Mouse (Mus musculus) kidney, adult 18-20 months (tissue): ENCODE results near the gene Ltc4s.

Experiments used
- DNase-seq: peaks from one replicate; pipeline ENCODE4 v3.0.0; 2021

Ltc4s gene

DNA sequence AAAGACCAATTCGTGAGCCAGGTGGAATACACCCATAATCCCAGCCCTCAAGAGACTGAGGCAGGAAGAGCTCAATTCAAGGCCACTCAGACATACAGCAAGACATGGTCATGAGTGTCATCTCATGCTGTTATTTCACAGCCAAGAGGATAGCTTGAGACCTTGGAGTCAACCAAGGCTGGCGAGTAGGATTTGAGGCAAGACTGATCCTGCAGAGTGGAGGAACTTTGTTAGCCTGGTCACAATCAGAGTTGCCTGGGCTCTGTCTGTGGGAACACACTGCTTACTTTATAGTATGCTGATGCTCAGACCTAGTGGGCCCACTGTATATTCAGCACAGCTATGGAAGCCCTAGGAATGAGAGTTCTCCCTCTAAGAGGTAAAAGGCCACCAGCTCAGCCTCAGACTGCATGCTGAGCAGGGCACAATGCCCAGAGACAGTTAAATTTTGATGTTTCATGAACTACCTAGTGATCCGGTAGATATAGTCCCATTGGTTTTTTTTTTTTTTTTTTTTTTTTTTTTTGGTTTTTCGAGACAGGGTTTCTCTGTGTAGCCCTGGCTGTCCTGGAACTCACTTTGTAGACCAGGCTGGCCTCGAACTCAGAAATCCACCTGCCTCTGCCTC, 40.1 kb downstream of the Ltc4s start:
- DNase-seq, result no peak

DNA sequence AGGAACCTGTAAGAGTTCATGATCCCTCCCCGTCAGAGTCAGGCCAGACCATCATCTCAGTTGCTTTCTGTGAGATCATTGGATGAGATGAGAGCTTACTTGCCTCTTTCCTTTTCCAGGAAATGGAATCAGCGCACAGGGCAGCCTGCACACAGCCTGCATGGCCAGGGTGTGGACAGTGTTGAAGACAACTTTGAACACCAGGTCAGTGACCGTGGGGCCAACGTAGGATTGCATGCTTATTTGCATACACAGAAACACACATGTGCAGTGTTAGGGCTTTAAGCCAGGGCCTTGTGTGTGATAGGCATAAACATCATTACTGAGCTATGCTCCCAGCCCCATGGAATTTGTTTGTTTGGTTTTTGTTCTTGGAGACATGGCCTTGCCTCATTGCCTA, 40.9 kb downstream of the Ltc4s start:
- no peak for DNase-seq

DNA sequence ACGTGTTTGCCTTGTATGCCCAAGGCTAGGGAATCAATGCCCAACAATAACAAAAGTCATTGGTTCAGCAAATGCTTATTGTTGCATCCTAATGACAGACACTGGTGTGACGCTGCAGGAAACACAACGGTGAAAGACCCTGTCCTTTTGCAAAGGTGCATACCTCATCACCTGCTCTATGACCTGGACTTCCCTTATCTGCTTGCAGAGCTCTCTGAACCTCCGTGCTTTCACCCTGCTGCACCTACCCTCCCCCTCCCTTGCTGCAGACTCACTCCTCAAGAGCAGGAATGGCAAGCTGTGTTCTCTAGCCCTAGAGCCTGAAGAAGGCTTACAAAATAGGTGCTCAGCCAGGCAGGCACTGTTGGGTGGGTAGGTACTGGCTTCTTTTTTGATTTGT, 43.6 kb downstream of the Ltc4s start:
- DNase-seq, result no peak

DNA sequence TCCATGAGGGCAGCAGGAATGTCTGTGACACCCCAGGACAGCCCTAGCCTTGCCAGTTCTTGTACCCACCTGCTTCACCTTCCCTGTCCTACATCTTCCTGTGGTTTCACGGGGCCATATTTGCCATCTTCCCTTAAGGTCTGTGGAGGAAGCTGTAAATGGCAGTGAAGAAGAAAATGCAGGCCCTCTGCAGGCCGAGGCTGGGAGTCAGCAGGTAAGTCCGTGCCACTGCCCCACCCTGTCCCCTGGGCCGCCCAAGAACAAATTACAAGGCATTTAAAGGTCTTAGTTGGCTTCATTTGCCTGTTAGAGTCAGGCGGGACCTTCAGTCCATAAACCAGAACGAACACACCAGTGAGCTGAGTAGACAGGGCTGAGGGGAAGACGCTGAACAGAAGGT, 44.3 kb downstream of the Ltc4s start:
- no peak for DNase-seq

DNA sequence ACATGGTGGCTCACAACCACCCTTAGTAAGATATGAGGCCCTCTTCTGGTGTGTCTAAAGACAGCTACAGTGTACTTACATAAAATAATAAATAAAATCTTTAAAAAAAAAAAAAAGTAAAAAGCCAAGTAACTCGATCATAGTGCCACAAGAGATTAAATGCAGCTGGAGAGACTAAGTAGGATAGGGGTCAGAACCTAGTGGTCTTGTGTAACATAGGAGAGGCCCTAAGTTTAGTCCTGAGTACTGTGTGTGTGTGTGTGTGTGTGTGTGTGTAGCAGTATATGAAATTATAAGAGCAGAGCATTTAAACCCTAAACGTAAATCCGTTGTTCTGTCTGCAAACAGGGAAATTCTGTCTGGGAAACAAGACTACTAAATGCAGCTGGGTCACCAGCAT, 46.1 kb downstream of the Ltc4s start:
- DNase-seq, result no peak

DNA sequence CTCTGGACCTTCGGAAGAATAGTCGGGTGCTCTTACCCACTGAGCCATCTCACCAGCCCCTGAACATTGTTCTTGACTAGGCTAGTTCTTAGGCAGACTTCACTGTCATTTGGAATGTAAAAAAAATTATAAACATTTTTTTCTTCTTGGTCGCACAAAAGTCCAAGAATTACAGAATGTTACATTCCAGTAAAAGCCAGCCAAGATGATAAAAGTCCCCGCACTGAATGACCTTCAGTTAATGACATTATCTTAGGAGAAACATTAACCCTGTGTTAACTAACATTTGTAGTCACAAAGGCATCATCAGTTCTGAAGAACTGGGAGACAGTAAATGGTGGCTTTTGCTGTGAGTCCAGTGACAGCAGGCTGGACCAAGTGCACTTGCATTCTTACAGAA, 48.1 kb downstream of the Ltc4s start:
- DNase-seq, result no peak

DNA sequence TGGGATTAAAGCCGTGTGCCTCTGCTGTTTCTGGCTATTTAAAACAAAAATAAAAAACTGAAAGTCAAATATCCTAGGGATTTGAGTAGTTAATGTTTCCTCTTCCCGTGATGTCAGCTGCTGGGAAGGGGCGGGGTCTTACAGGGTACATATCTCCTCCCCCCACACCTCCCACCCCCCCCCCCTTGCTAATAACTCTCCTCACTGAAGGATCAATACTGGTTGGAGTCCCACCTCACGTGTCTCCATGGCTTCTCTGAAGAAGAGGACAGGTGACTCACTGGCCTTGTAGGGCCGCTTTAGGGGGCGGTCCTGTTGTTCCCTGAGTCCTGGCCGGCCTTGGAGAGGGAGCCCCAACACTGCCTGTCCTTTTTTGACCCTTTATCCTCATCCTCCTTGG, 49.7 kb downstream of the Ltc4s start:
- DNase-seq, result no peak
